Mouse (Mus musculus): ENCODE measurements around the gene Rbfox2. TPM values are rescaled to one million over a fixed set of nuclear protein-coding genes. Genes with fewer than 3 reads are reported as not detected.

Rbfox2 gene
- polyA plus RNA-seq, 1 experiment = 1.3 TPM

DNA sequence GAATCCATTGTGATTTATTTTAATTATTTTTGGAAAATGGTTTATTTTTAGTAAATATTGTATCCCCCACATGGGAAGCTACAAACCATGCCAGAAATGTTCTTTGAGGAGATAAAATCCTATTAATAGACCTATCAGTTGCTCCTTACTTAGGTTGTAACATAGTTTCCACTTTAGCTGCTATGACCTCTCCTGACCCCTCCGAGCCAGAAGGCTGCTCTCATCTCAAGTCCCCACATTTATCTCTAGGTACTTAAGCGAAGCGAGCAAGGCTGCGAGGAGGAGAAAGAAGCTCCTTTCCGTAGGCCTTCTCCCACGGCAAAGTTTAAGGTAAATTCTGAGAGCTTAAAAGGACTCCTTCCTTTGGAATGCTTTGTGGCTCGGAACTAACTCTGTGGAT lies 94.0 kb downstream of the Rbfox2 start:
- Histone ChIP-seq H3K4me3 (ENCODE audit: insufficient read depth, low read length) (no peak overlapping the region), H3K27ac (ENCODE audit: insufficient read depth, low read depth, low read length) (no peak overlapping the region), H3K4me1 (ENCODE audit: control insufficient read depth, insufficient read depth, low read length) (no peaks in the 10 kb centered on the region)
- TF ChIP-seq CTCF (IDR thresholded peaks at IDR 0.05; ENCODE audit: low read depth, low read length) (no peak), POLR2A (IDR thresholded peaks at IDR 0.05; ENCODE audit: borderline replicate concordance, low read depth, low read length) (no peak)

DNA sequence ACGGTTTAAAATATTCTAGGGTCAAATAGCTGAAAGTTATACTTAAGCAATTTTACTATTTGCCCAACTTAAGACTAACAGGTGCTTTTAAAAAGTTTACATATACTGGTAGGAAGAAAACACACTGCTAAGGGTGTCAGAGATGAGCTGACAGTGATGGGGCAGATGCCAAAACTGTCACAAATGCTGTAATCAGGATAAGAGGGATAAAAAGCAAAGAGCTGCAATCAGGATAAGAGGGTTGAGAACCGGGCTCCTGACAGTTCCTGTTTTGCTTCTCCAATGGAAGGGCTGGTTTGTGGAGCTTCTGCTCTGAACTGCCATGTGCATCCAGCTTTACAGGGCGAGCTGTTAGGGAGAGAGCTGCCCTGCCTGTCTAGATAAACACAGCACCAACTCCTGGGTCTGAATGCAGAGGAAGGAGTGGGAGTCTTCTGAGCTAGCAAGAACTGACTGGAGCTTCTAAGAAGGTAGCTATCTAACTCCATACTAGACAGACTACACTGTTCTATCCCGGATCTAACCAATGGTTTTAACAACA lies 94.5 kb downstream of the Rbfox2 start:
- H3K4me1 ChIP-seq (ENCODE audit: control insufficient read depth, insufficient read depth, low read length) = no peaks in the 10 kb centered on the region
- no peak overlapping the region for H3K27ac ChIP-seq (ENCODE audit: insufficient read depth, low read depth, low read length)
- no peak for TF ChIP-seq CTCF (IDR thresholded peaks at IDR 0.05; ENCODE audit: low read depth, low read length)
- TF ChIP-seq POLR2A (IDR thresholded peaks at IDR 0.05; ENCODE audit: borderline replicate concordance, low read depth, low read length) = no peak
- no peak overlapping the region for H3K4me3 ChIP-seq (ENCODE audit: insufficient read depth, low read length)

DNA sequence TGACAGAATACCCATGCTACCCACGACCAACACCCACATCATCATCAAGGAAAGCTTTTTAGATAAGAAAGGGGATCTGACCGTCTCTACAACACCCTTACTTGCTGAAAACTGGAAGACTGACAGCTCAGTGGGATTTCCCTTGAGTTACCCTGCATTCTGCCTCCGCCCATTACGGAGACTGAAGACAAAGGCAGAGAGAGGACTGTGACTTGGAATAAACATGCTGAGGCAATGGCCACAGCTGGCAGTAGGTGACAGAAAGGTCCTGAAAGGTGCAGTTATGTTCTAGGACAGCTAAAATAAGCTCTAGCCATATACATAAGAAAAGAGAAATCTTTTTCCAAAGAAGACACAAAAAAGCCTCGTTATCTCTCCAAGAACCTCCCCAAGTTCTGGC lies 99.8 kb downstream of the Rbfox2 start:
- Histone ChIP-seq H3K4me1 (ENCODE audit: control insufficient read depth, insufficient read depth, low read length) (no peaks in the 10 kb centered on the region), H3K27ac (ENCODE audit: insufficient read depth, low read depth, low read length) (no peak overlapping the region), H3K4me3 (ENCODE audit: insufficient read depth, low read length) (no peak overlapping the region)
- TF ChIP-seq POLR2A (IDR thresholded peaks at IDR 0.05; ENCODE audit: borderline replicate concordance, low read depth, low read length) = no peak
- no peak for TF ChIP-seq CTCF (IDR thresholded peaks at IDR 0.05; ENCODE audit: low read depth, low read length)

DNA sequence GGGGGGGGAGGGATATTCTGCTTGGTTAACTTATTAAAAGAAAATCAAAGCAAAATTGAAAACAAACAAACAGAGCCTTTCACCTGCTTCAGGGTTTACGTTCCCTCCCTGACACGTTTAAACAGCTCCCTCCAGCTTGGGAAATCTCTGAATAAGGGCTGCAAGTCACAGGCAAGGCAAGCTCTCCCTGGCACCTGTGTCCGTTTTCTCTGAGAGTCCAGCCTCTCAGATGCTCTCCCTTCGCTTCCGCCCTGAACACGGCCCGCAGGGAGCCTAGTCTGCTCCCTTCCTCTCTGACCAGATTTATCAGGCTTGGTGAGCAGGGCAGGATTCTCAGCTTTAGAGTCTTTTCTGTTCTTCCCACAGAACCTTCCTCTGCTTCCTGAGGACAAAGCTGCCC lies 101.9 kb downstream of the Rbfox2 start:
- Histone ChIP-seq H3K27ac (ENCODE audit: insufficient read depth, low read depth, low read length) (no peak overlapping the region), H3K4me1 (ENCODE audit: control insufficient read depth, insufficient read depth, low read length) (no peaks in the 10 kb centered on the region), H3K4me3 (ENCODE audit: insufficient read depth, low read length) (no peak overlapping the region)
- no peak for TF ChIP-seq POLR2A (IDR thresholded peaks at IDR 0.05; ENCODE audit: borderline replicate concordance, low read depth, low read length)
- TF ChIP-seq CTCF (IDR thresholded peaks at IDR 0.05; ENCODE audit: low read depth, low read length) = no peak

DNA sequence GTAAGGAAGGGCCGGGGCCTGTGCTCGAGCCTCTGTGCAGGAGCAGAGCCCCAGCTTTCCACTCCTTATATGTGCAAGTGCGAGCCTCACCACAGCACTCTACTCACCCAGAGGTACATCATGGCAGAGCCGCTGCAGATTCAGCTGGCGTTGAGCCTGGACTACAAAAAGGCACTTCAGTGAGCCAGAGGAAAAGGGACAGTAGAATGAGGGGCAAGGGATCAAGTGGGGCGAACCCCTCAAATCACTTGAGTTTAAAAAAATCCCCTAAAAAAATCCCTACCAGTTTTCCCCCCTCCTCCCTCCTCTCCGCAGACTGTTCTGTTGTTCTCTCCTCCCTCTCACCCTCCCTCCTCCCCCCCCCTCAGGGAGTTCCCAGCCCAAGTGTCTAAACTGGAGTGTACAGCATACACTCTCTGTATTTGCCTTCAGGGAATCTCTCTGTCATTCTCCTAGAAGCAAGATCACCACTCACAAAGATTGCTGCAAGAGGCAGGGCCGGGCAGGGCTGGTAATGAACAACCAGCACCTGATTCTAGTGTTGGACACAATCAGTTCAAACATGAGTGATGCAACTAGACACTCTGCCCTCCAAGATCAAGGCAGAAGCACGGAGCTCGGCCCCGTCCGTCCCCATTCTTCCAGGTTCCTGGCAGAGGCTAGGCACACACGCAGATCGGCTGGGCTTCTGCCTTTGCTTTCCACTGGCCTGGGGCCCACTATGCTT lies 103.4 kb downstream of the Rbfox2 start:
- no peak overlapping the region for H3K27ac ChIP-seq (ENCODE audit: insufficient read depth, low read depth, low read length)
- H3K4me1 ChIP-seq (ENCODE audit: control insufficient read depth, insufficient read depth, low read length) = no peaks in the 10 kb centered on the region
- no peak overlapping the region for H3K4me3 ChIP-seq (ENCODE audit: insufficient read depth, low read length)
- TF ChIP-seq POLR2A (IDR thresholded peaks at IDR 0.05; ENCODE audit: borderline replicate concordance, low read depth, low read length) (no peak), CTCF (IDR thresholded peaks at IDR 0.05; ENCODE audit: low read depth, low read length) (no peak)

DNA sequence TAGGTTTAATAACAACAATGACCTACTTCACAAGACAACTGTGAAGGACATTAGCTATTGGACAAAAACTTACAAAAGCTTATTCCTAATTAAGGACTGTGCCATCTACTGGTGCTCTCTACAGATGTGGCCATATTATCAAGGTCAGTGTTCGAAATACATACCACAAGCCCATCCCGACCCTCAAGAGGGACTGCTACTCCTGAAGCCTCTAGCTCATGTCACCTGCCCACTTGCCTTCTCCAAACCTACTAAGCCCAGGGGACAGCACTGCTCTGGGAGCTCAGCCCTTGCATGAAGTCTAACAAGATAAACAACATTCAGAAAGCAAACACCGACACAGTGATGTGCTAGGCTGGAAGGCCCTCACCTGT lies 103.9 kb downstream of the Rbfox2 start:
- H3K4me1 ChIP-seq (ENCODE audit: control insufficient read depth, insufficient read depth, low read length) = no peaks in the 10 kb centered on the region
- H3K27ac ChIP-seq (ENCODE audit: insufficient read depth, low read depth, low read length) = no peak overlapping the region
- TF ChIP-seq CTCF (IDR thresholded peaks at IDR 0.05; ENCODE audit: low read depth, low read length) (no peak), POLR2A (IDR thresholded peaks at IDR 0.05; ENCODE audit: borderline replicate concordance, low read depth, low read length) (no peak)
- H3K4me3 ChIP-seq (ENCODE audit: insufficient read depth, low read length) = no peak overlapping the region

DNA sequence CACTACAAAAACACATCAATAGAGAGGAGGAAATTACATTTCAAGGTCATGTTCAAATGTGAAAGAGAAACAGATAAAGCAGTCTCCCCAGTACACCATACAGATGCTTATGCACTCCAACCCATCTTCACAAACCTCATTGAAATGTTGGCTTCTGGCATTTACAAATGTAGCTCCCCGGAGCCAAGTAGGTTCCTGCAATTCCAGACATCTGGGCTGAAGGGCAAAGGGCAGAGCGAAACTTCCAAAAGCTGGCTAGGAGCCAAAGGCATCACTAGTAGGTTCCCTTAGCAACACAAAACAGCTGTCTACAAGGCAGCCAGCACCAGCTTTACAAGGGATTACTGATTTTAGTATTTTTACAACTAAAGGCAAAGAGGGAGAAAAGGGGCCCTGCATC lies 104.6 kb downstream of the Rbfox2 start:
- Histone ChIP-seq H3K4me3 (ENCODE audit: insufficient read depth, low read length) (no peak overlapping the region), H3K4me1 (ENCODE audit: control insufficient read depth, insufficient read depth, low read length) (no peaks in the 10 kb centered on the region), H3K27ac (ENCODE audit: insufficient read depth, low read depth, low read length) (no peak overlapping the region)
- no peak for TF ChIP-seq POLR2A (IDR thresholded peaks at IDR 0.05; ENCODE audit: borderline replicate concordance, low read depth, low read length)

DNA sequence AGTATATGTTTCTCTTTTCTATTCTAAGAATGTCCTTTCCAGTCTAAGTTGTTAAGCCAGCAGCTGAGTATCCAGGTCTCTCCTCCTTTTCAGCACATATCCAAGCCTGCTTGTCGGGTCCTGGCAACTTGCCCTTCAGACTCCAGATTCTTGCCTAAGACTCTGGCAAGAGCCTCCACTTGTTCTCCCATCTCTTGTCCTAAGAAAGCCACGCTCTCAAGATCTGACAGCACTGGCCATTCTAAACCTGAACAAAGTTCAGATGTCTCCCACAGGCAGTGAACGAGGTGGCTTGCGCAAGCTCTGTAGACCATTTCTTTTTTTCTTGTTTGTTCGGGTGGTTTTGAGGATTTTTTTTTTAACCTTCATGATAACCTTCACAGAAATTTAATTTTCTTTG lies 110.0 kb downstream of the Rbfox2 start:
- H3K4me1 ChIP-seq (ENCODE audit: control insufficient read depth, insufficient read depth, low read length) = no peaks in the 10 kb centered on the region
- no peak overlapping the region for H3K4me3 ChIP-seq (ENCODE audit: insufficient read depth, low read length)
- TF ChIP-seq POLR2A (IDR thresholded peaks at IDR 0.05; ENCODE audit: borderline replicate concordance, low read depth, low read length) = no peak
- no peak for TF ChIP-seq CTCF (IDR thresholded peaks at IDR 0.05; ENCODE audit: low read depth, low read length)
- H3K27ac ChIP-seq (ENCODE audit: insufficient read depth, low read depth, low read length) = no peak overlapping the region

DNA sequence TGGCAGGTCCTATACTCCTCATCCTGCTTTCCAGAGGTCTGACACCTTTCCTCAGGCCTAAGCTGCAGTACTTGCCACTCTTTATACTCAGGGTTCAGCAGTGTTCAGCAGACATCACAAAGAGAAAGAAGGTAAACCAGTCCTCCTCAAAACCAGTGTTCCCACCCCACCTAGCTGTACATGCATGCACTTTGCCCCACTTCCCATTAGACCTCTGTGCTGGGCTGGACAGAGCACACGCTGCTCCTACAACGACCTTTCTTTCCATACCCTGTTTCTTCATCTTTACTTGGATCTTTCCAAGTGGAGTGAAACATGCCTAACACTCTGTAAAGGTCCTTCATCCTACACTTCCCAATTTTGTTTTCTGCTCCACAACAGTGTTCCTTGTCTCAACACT lies 110.8 kb downstream of the Rbfox2 start:
- no peak overlapping the region for H3K4me3 ChIP-seq (ENCODE audit: insufficient read depth, low read length)
- H3K27ac ChIP-seq (ENCODE audit: insufficient read depth, low read depth, low read length) = no peak overlapping the region
- no peak for TF ChIP-seq POLR2A (IDR thresholded peaks at IDR 0.05; ENCODE audit: borderline replicate concordance, low read depth, low read length)
- TF ChIP-seq CTCF (IDR thresholded peaks at IDR 0.05; ENCODE audit: low read depth, low read length) = no peak
- H3K4me1 ChIP-seq (ENCODE audit: control insufficient read depth, insufficient read depth, low read length) = no peaks in the 10 kb centered on the region

DNA sequence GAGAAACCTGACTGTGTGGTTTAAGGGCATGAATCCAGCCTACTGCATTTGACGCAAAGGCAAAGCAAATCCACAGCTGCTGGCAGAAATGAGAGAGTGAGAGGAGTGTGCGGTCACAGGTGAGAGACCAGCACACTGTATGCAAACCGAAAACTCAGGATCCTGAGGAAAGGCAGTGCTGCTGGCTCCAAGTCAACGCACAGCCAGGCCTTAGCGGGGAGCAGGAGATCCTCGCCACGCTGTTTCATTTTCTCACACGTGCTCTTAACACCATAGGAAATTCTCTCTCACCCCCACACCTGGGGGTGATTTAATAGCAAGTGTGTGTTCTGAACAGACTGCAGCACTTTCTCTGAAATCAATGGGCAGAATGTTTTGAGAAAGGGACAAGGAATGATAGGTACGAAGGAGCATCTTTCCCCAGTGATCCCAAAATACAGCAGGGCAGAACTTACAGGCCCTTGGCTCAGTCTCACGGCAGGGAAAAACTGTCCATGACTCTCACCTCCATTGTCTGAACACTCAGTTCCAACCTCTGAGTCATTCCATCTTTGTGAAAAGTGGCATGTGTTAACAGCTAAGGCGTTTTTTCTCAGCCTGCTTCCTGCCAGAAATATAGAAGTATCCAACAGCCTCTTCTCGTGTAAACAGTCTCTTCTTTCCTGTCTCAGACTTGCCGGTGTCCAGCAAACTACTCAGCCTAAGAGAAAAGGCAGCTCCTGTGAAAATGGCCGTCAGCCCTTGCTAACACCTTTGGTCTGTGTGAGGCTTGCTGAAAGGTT lies 114.5 kb downstream of the Rbfox2 start:
- Histone ChIP-seq H3K4me3 (ENCODE audit: insufficient read depth, low read length) (no peak overlapping the region), H3K27ac (ENCODE audit: insufficient read depth, low read depth, low read length) (no peak overlapping the region), H3K4me1 (ENCODE audit: control insufficient read depth, insufficient read depth, low read length) (no peaks in the 10 kb centered on the region)
- TF ChIP-seq POLR2A (IDR thresholded peaks at IDR 0.05; ENCODE audit: borderline replicate concordance, low read depth, low read length) = no peak
- TF ChIP-seq CTCF (IDR thresholded peaks at IDR 0.05; ENCODE audit: low read depth, low read length) = no peak

All from bone marrow macrophage, adult 2 months (primary cell).